Mouse (Mus musculus) brain, embryonic 14.5 days (tissue): ENCODE data around the gene Col9a1.

ENCODE experiments used
- CTCF ChIP-seq: fragments of 200-500 bp; IDR thresholded peaks from 2 replicates; pipeline ENCODE4 v1.5.1; 2012; ENCODE audit warnings: inconsistent platforms, mild to moderate bottlenecking, moderate library complexity, borderline replicate concordance; ENCODE audit not compliant: insufficient read depth, insufficient read length; ENCODE audit errors: extremely low read depth
- POLR2A ChIP-seq: fragments of 200-500 bp; IDR thresholded peaks from 2 replicates; pipeline ENCODE4 v1.6.1; 2012; ENCODE audit warnings: mild to moderate bottlenecking, inconsistent platforms, borderline replicate concordance; ENCODE audit not compliant: poor library complexity, insufficient read depth, insufficient read length, severe bottlenecking; ENCODE audit errors: extremely low read depth

GRCm38 (mm10) chr1:24184981-24185380, 7.6 kb downstream of the Col9a1 start:
- TF ChIP-seq CTCF (no peak), POLR2A (no peak)
